Mouse (Mus musculus): ENCODE results near the gene Cab39l. TPM values are rescaled to one million over a fixed set of nuclear protein-coding genes. Genes with fewer than 3 reads are reported as not detected.
"Not testable (repeated sequence)": the region's sequence is repeated elsewhere in the genome, so short reads cannot be mapped to it uniquely, and the experiment has no call there.

Cab39l gene
- polyA plus RNA-seq (2014; fragmentation: Nextera tagmentation; extraction: Ambion mirVana) = 44.6 and 44.8 TPM in 2 replicates

GRCm38 (mm10) chr14:59440558-59441471 lies at the start of gene Cab39l, which contains the start of gene Setdb2:
Gene Cab39l (plus strand): TSS chr14:59440972.
Gene Setdb2 (minus strand): TSS chr14:59440884.
- WGBS = under 1% methylated on average over 66 of the region's 66 CpGs
- peak within 1 kb of the TSS; percentile 83 for H3K4me2 ChIP-seq
- no peaks in the 10 kb centered on the region for H3K9me3 ChIP-seq (ENCODE audit: low read depth, low read length)
- no peaks in the 10 kb centered on the region for H3K36me3 ChIP-seq (ENCODE audit: insufficient read depth)
- no peaks in the 10 kb centered on the region for H3K4me1 ChIP-seq (ENCODE audit: insufficient read depth)
- no peaks in the 10 kb centered on the region for H3K27me3 ChIP-seq (ENCODE audit: insufficient read depth, low read length)
- peak within 1 kb of the TSS; percentile 88 for H3K9ac ChIP-seq
- H3K4me3 ChIP-seq (ENCODE audit: low read depth, low read length) = peak within 1 kb of the TSS; percentile 82
- peak; percentile 97 for DNase-seq
- peak within 1 kb of the TSS; percentile 75 for H3K27ac ChIP-seq (ENCODE audit: low read depth)
- ATAC-seq (ENCODE audit: insufficient read depth) = peak; percentile 99
- peak; percentile 28; the same call in 1 of the 2 replicates for TF ChIP-seq CTCF (IDR thresholded peaks at IDR 0.05; ENCODE audit: low read depth)

- WGBS = 81% methylated on average over 3 of the region's 3 CpGs
- H3K9ac ChIP-seq = no peak within 1 kb of the TSS
- no peak for TF ChIP-seq CTCF (IDR thresholded peaks at IDR 0.05; ENCODE audit: low read depth)
- H3K27me3 ChIP-seq (ENCODE audit: insufficient read depth, low read length) = no peaks in the 10 kb centered on the region
- no peak for ATAC-seq (ENCODE audit: insufficient read depth)
- no peaks in the 10 kb centered on the region for H3K4me1 ChIP-seq (ENCODE audit: insufficient read depth)
- H3K4me3 ChIP-seq (ENCODE audit: low read depth, low read length) = no peak within 1 kb of the TSS
- H3K27ac ChIP-seq (ENCODE audit: low read depth) = no peak within 1 kb of the TSS
- H3K4me2 ChIP-seq = no peak within 1 kb of the TSS
- H3K9me3 ChIP-seq (ENCODE audit: low read depth, low read length) = no peaks in the 10 kb centered on the region
- H3K36me3 ChIP-seq (ENCODE audit: insufficient read depth) = no peaks in the 10 kb centered on the region
- no peak for DNase-seq
Observed at GRCm38 (mm10) chr14:59395281-59395680, 45.5 kb upstream of the Cab39l start, which contains the start of gene Phf11c. Gene Phf11c (minus strand): TSS chr14:59395381.

GRCm38 (mm10) chr14:59396999-59397398 lies 43.8 kb upstream of the Cab39l start:
- no peaks in the 10 kb centered on the region for H3K27me3 ChIP-seq (ENCODE audit: insufficient read depth, low read length)
- H3K9me3 ChIP-seq (ENCODE audit: low read depth, low read length) = no peaks in the 10 kb centered on the region
- H3K27ac ChIP-seq (ENCODE audit: low read depth) = no peak overlapping the region
- 83% methylated on average over 2 of the region's 2 CpGs for WGBS
- H3K36me3 ChIP-seq (ENCODE audit: insufficient read depth) = 0 out of 2 replicates have a peak, but pooled peaks cover 3% of the 10 kb centered on the region
- H3K9ac ChIP-seq = no peak overlapping the region
- no peak for DNase-seq
- ATAC-seq (ENCODE audit: insufficient read depth) = no peak
- no peaks in the 10 kb centered on the region for H3K4me1 ChIP-seq (ENCODE audit: insufficient read depth)
- H3K4me2 ChIP-seq = no peak overlapping the region
- TF ChIP-seq CTCF (IDR thresholded peaks at IDR 0.05; ENCODE audit: low read depth) = no peak
- H3K4me3 ChIP-seq (ENCODE audit: low read depth, low read length) = no peak overlapping the region

GRCm38 (mm10) chr14:59414979-59415378 lies 25.8 kb upstream of the Cab39l start:
- ATAC-seq (ENCODE audit: insufficient read depth); H3K4me3 ChIP-seq (ENCODE audit: low read depth, low read length); H3K9me3 ChIP-seq (ENCODE audit: low read depth, low read length); H3K4me1 ChIP-seq (ENCODE audit: insufficient read depth); H3K4me2 ChIP-seq; H3K9ac ChIP-seq; DNase-seq; H3K27ac ChIP-seq (ENCODE audit: low read depth); H3K27me3 ChIP-seq (ENCODE audit: insufficient read depth, low read length): not testable (repeated sequence)
- WGBS = 93% methylated on average over 2 of the region's 2 CpGs
- peaks cover 28% of the 10 kb centered on the region for H3K36me3 ChIP-seq (ENCODE audit: insufficient read depth)

DNA sequence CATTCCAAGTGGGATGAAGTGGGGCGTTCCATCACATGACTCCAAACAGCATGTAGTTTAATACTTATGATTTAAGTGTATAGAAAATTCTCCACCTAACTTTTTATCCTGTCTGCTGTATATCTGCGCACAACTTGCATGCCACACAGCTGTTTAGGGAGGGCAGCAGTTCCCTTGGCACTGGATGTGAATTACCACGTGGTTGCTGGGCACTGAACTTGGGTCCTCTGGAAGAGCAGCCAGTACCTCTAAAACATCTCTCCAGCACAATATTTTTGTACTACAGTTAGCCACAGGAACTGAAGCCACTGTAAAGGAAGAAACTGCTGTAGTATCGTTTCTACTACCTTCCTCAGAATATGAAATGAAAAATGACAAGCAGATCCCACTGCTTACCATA lies 22.6 kb upstream of the Cab39l start:
- no peaks in the 10 kb centered on the region for H3K9me3 ChIP-seq (ENCODE audit: low read depth, low read length)
- H3K36me3 ChIP-seq (ENCODE audit: insufficient read depth) = peaks cover 28% of the 10 kb centered on the region
- no peak for DNase-seq
- WGBS = 84% methylated on average over 4 of the region's 4 CpGs
- H3K27me3 ChIP-seq (ENCODE audit: insufficient read depth, low read length) = no peaks in the 10 kb centered on the region
- H3K4me2 ChIP-seq = no peak overlapping the region
- H3K9ac ChIP-seq = no peak overlapping the region
- no peaks in the 10 kb centered on the region for H3K4me1 ChIP-seq (ENCODE audit: insufficient read depth)
- ATAC-seq (ENCODE audit: insufficient read depth) = no peak
- H3K4me3 ChIP-seq (ENCODE audit: low read depth, low read length) = no peak overlapping the region
- no peak overlapping the region for H3K27ac ChIP-seq (ENCODE audit: low read depth)
- no peak for TF ChIP-seq CTCF (IDR thresholded peaks at IDR 0.05; ENCODE audit: low read depth)

DNA sequence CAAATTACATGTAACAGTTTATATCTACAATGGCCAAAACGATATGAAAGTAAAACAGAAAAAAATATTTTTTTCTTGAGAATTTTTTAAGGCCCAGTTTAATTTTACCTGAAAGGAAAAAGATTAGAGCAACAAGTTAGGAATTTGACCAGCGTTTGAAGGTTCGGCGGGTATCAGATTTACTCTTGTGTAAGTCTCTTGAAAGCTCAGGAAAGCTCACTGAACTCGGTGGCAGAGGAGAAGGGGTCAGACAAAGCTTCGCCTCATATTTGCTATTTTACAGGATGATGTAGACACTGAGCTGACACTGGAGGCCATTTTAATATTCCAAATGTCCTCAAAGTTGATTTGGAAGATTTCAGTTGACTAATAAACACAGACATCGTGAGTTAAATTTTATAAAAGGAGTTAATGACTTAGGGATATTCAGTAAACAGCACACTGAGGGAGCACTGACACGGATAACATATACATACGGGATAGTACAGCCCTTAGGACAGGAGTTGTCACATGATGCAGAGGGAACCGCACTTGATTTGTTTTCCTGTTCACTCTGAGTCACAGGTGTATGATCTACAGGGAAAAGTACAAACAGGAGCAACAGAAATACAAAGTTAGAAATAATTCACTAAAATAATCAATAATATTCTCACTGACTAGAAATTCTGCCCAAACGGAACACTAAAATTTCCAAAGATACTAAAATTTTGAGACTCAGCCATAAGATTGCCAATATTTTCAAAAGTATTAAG lies 17.7 kb upstream of the Cab39l start:
- Histone ChIP-seq H3K27ac (ENCODE audit: low read depth) (no peak overlapping the region), H3K9ac (no peak overlapping the region), H3K4me2 (no peak overlapping the region), H3K4me1 (ENCODE audit: insufficient read depth) (no peaks in the 10 kb centered on the region), H3K4me3 (ENCODE audit: low read depth, low read length) (no peak overlapping the region), H3K27me3 (ENCODE audit: insufficient read depth, low read length) (no peaks in the 10 kb centered on the region), H3K36me3 (ENCODE audit: insufficient read depth) (peaks cover 5% of the 10 kb centered on the region; the same call in 1 of the 2 replicates), H3K9me3 (ENCODE audit: low read depth, low read length) (no peaks in the 10 kb centered on the region)
- DNase-seq (no peak), ATAC-seq (ENCODE audit: insufficient read depth) (no peak)
- no peak for TF ChIP-seq CTCF (IDR thresholded peaks at IDR 0.05; ENCODE audit: low read depth)
- WGBS = 82% methylated on average over 11 of the region's 11 CpGs

DNA sequence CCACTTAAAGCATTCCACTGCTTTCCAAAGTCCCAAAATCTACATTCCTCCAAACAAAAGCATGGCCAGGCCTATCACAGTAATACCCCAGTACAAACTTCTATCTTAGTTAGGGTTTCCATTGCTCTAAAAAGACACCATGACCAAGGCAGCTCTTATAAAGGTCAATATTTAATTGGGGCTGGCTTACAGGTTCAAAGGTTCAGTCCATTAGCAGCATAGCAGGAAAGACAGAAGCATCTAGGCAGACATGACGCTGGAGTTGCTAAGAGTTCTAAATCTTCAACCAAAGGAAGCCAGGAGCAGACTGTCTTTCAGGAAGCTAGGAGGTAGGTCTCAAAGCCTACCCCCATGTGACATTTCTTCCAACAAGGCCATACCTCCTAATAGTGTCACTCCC lies 10.2 kb upstream of the Cab39l start:
- no peaks in the 10 kb centered on the region for H3K4me1 ChIP-seq (ENCODE audit: insufficient read depth)
- no peak for TF ChIP-seq CTCF (IDR thresholded peaks at IDR 0.05; ENCODE audit: low read depth)
- no peak for DNase-seq

More for the DNA sequence above, 10.2 kb upstream of the Cab39l start:
- ATAC-seq (ENCODE audit: insufficient read depth) = no peak
- H3K27me3 ChIP-seq (ENCODE audit: insufficient read depth, low read length) = no peaks in the 10 kb centered on the region
- no peak overlapping the region for H3K4me3 ChIP-seq (ENCODE audit: low read depth, low read length)
- no peak overlapping the region for H3K4me2 ChIP-seq
- H3K9ac ChIP-seq = no peak overlapping the region
- H3K27ac ChIP-seq (ENCODE audit: low read depth) = no peak overlapping the region
- 67% methylated on average over 1 of the region's 1 CpGs for WGBS
- H3K36me3 ChIP-seq (ENCODE audit: insufficient read depth) = no peaks in the 10 kb centered on the region
- no peaks in the 10 kb centered on the region for H3K9me3 ChIP-seq (ENCODE audit: low read depth, low read length)
